Mouse (Mus musculus) spleen, adult 10 weeks (tissue): ENCODE data around the gene Lin7a. TPM values are rescaled to one million over a fixed set of nuclear protein-coding genes. Genes with fewer than 3 reads are reported as not detected.

ENCODE experiments used
- polyA plus RNA-seq: library from polyadenylated mRNA; stranded (reverse); fragments of 350-450 nt; fragmentation: Illumina TruSeq; extraction: RNeasy Lipid Tissue Mini Kit (QIAGEN cat#74804); gene quantifications from one replicate; pipeline ENCODE4 v1.2.3, GENCODE M21; 2015; ENCODE audit warnings: low replicate concordance; ENCODE audit not compliant: insufficient read depth

Lin7a gene
- not detected for polyA plus RNA-seq

GRCm38 (mm10) chr10:107271321-107272130 lies at the start of gene Lin7a:
Lin7a (plus strand) TSS chr10:107271686.

Other genes with a start within 250 kb of the Lin7a start
- 0.26 TPM for gene Acss3, start 148.0 kb upstream of the Lin7a start, polyA plus RNA-seq
- not detected for gene Myf5, start 214.4 kb downstream of the Lin7a start, polyA plus RNA-seq
- not detected for gene Myf6, start 223.1 kb downstream of the Lin7a start, polyA plus RNA-seq